13 mouse cellular contexts compared by ENCODE assay signal in genomic region chr4:149574391-149574821, GRCm38 (mm10). TPM values are rescaled to one million over a fixed set of nuclear protein-coding genes. Genes with fewer than 3 reads are reported as not detected.
A peak's percentile ranks its signal among the peaks of the same experiment; 100 is the strongest.
DNase-seq lines count a peak whose midpoint lies in the region; TF ChIP-seq lines count a peak whose summit lies in the region.
"Had no signal": no experiment of that assay in that cellular context is flagged by ENCODE, and none has a peak within 500 bp of the region (broad histone marks: within the 10 kb centered on the region; RNA-seq: fewer than 3 reads in every experiment).

No protein-coding gene starts in this region.

- TF ChIP-seq CTCF in left cerebral cortex, adult 2 months (IDR thresholded peaks at IDR 0.05): no peak

- H3K4me3 ChIP-seq in left cerebral cortex, adult 2 months: no peak overlapping the region
- H3K4me3 ChIP-seq: embryonic facial prominence, embryonic 10.5 days; limb, embryonic 10.5 days; myocyte had no signal

- no peak overlapping the region for H3K27ac ChIP-seq in left cerebral cortex, adult 2 months
- H3K27ac ChIP-seq: embryonic facial prominence, embryonic 10.5 days; limb, embryonic 10.5 days had no signal

- DNase-seq in kidney, adult 18-20 months: peak; percentile 23
- DNase-seq in kidney, postnatal 4 days: no peak
- DNase-seq in ZHBTc4 (ENCODE audit: low read depth, low spot score): peak; percentile 84
- peak; percentile 52 for DNase-seq in gastrocnemius, postnatal 14 days
- peak; percentile 42 for DNase-seq in kidney, adult 9 months
- DNase-seq in cerebellum, adult 9-10 months: no peak
- no peak for DNase-seq in left cerebral cortex, adult 2 months (ENCODE audit: extremely low spot score in 1 of 2, low spot score in 2 of 2)
- DNase-seq in thymus, postnatal 36 days: no peak
- DNase-seq: cerebellum, adult 11 months; lung, adult 2 months had no signal

- intact Hi-C loops in gastrocnemius, postnatal 14 days (cut with DNase I; ENCODE audit: low total_unique reads): no loop called here
- intact Hi-C loops in left cerebral cortex, adult 2 months (cut with DNase I): no loop called here

RNA-seq across cellular contexts. Expression of gene Clstn1, which starts 11.9 kb away (rescaled TPM):
- total RNA-seq in gastrocnemius, postnatal 14 days (2021): 10 to 100 TPM; 42.0 to 56.1 TPM
- 1,000 to 10,000 TPM; 1,405 to 1,413 TPM for total RNA-seq in left cerebral cortex, adult 2 months (2021)

RNA-seq across cellular contexts. Expression of gene Ctnnbip1, which starts 56.4 kb away (rescaled TPM):
- total RNA-seq in gastrocnemius, postnatal 14 days (2021): 10 to 100 TPM; 40.4 to 41.3 TPM
- total RNA-seq in left cerebral cortex, adult 2 months (2021): 10 to 100 TPM; 35.3 to 35.9 TPM

Comparison
In these comparisons a context has a peak if more than half of its experiments do, and no peak if none do; other contexts are left out.
1. DNase-seq: peak in kidney, adult 18-20 months (single experiment), ZHBTc4 (single experiment), gastrocnemius, postnatal 14 days (single experiment) and kidney, adult 9 months (single experiment); none in kidney, postnatal 4 days (0 of 2), cerebellum, adult 9-10 months (single experiment), left cerebral cortex, adult 2 months (0 of 2) and thymus, postnatal 36 days (0 of 2).
2. RNA of gene Clstn1, which starts 11.9 kb away (total RNA-seq): 1,405 to 1,413 TPM in left cerebral cortex, adult 2 months; 42.0 to 56.1 TPM in gastrocnemius, postnatal 14 days; every median in the first group is over 10 times any median in the second.